Mouse (Mus musculus) intestine, postnatal 0 days (tissue): ENCODE measurements at regions not wholly inside any gene's neighbourhood (a gene's known extent, or its start where the extent isn't known, plus 50 kb on each side); places are given as distances from the start of the nearest gene placed in this dataset.

ENCODE experiments used
- ATAC-seq: fragments of 200-750 bp; cut with Nextera tagmentation; 2 replicates; pipeline ENCODE4 v1.8.0; 2017; ENCODE audit warnings: mild to moderate bottlenecking, moderate TSS enrichment, moderate library complexity
- H3K27ac ChIP-seq: fragments of 300-500 bp; sonication (generic); 2 replicates; pipeline ENCODE4 v1.5.1; 2014; ENCODE audit warnings: mild to moderate bottlenecking, low read depth, low read length, moderate library complexity
- H3K27me3 ChIP-seq: fragments of 300-500 bp; sonication (generic); replicated peaks from 2 replicates; pipeline ENCODE4 v1.6.1; 2014; ENCODE audit warnings: low read length, mixed read lengths; ENCODE audit not compliant: control insufficient read depth, insufficient read depth
- H3K36me3 ChIP-seq: fragments of 300-500 bp; sonication (generic); 2 replicates; pipeline ENCODE4 v1.6.1; 2014; ENCODE audit warnings: mild to moderate bottlenecking, moderate library complexity; ENCODE audit not compliant: control insufficient read depth, insufficient read depth
- H3K4me1 ChIP-seq: fragments of 300-500 bp; sonication (generic); replicated peaks from 2 replicates; pipeline ENCODE4 v1.6.1; 2014; ENCODE audit warnings: antibody characterized with exemption, low read length, mixed read lengths; ENCODE audit not compliant: control insufficient read depth, insufficient read depth
- H3K4me2 ChIP-seq: fragments of 300-500 bp; sonication (generic); replicated peaks from 2 replicates; pipeline ENCODE4 v1.6.1; 2014; ENCODE audit warnings: low read depth, mild to moderate bottlenecking, moderate library complexity
- H3K4me3 ChIP-seq: fragments of 300-500 bp; sonication (generic); 2 replicates; pipeline ENCODE4 v1.5.1; 2014; ENCODE audit warnings: low read depth, low read length
- H3K9ac ChIP-seq: fragments of 300-500 bp; sonication (generic); 2 replicates; pipeline ENCODE4 v1.6.1; 2014; ENCODE audit warnings: mild to moderate bottlenecking, low read depth, low read length
- H3K9me3 ChIP-seq: fragments of 300-500 bp; sonication (generic); 2 replicates; pipeline ENCODE4 v1.6.1; 2016; ENCODE audit warnings: mixed run types; ENCODE audit not compliant: control insufficient read depth
- CTCF ChIP-seq: sonication (generic); IDR thresholded peaks from 2 replicates; pipeline ENCODE4 v1.5.1; 2016; ENCODE audit warnings: low read depth, mild to moderate bottlenecking, control low read depth, antibody characterized with exemption, moderate library complexity
- WGBS: fragments of 180-500 bp; shearing (Covaris S2); extraction: QIAGEN DNeasy Blood & Tissue Kit; methylation state at CpG from one replicate; pipeline ENCODE4 v1.1.7; 2014; 5-methylcytosine and 5-hydroxymethylcytosine counted together

GRCm38 (mm10) chr17:47266335-47266734, 102.4 kb upstream of the Mrps10 start:
- 93% methylated on average over 7 of the region's 7 CpGs for WGBS
- ATAC-seq, result no peak
- H3K4me2 ChIP-seq, result no peak overlapping the region
- no peak for TF ChIP-seq CTCF
- no peak overlapping the region for H3K9ac ChIP-seq
- no peak overlapping the region for H3K4me3 ChIP-seq
- H3K36me3 ChIP-seq, result no peaks in the 10 kb centered on the region
- no peaks in the 10 kb centered on the region for H3K4me1 ChIP-seq
- H3K27ac ChIP-seq, result no peak overlapping the region
- no peaks in the 10 kb centered on the region for H3K27me3 ChIP-seq
- H3K9me3 ChIP-seq, result 0 out of 2 replicates have a peak, but pooled peaks cover 4% of the 10 kb centered on the region

DNA sequence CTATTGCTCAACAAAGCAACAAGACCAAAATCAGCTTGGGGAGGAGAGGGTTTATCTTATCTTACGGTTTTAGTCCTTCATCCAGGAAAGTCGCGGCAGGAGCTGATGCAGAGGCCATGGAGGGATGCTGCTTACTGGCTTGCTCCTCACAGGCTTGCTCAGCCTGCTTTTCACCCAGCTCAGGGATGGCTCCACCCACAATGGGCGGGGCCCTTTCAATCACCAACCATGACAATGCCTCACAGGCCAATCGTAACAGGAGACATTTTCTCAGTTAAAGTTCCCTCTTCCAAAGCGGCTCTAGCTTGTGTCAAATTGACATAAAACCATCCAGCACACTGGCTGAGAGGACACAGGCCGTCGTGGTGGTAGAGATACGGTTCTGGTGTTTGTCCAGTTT, 105.7 kb upstream of the Mrps10 start:
- Histone ChIP-seq H3K9me3 (0 out of 2 replicates have a peak, but pooled peaks cover 2% of the 10 kb centered on the region), H3K4me3 (no peak overlapping the region), H3K36me3 (no peaks in the 10 kb centered on the region; the same call in 1 of the 2 replicates), H3K9ac (no peak overlapping the region), H3K27ac (no peak overlapping the region), H3K27me3 (no peaks in the 10 kb centered on the region), H3K4me2 (no peak overlapping the region), H3K4me1 (no peaks in the 10 kb centered on the region)
- TF ChIP-seq CTCF, result no peak
- ATAC-seq, result no peak
- 85% methylated on average over 9 of the region's 9 CpGs for WGBS

GRCm38 (mm10) chr17:47262141-47262540, 106.5 kb upstream of the Mrps10 start:
- H3K4me2 ChIP-seq, result no peak overlapping the region
- H3K9ac ChIP-seq, result no peak overlapping the region
- H3K9me3 ChIP-seq, result no peaks in the 10 kb centered on the region
- no peaks in the 10 kb centered on the region for H3K4me1 ChIP-seq
- WGBS, result 94% methylated on average over 5 of the region's 5 CpGs
- no peaks in the 10 kb centered on the region for H3K27me3 ChIP-seq
- H3K36me3 ChIP-seq, result no peaks in the 10 kb centered on the region; the same call in 1 of the 2 replicates
- no peak for ATAC-seq
- no peak overlapping the region for H3K4me3 ChIP-seq
- no peak overlapping the region for H3K27ac ChIP-seq
- TF ChIP-seq CTCF, result no peak

- Histone ChIP-seq H3K9ac (no peak overlapping the region), H3K27ac (no peak overlapping the region), H3K4me1 (no peaks in the 10 kb centered on the region), H3K9me3 (no peaks in the 10 kb centered on the region), H3K4me2 (no peak overlapping the region), H3K36me3 (no peaks in the 10 kb centered on the region; the same call in 1 of the 2 replicates), H3K27me3 (no peaks in the 10 kb centered on the region), H3K4me3 (no peak overlapping the region)
- ATAC-seq, result no peak
- no peak for TF ChIP-seq CTCF
- 74% methylated on average over 4 of the region's 4 CpGs for WGBS
Measured at GRCm38 (mm10) chr17:47260976-47261375, 107.7 kb upstream of the Mrps10 start.

- no peak for TF ChIP-seq CTCF
- no peaks in the 10 kb centered on the region; the same call in 1 of the 2 replicates for H3K36me3 ChIP-seq
- H3K9ac ChIP-seq, result no peak overlapping the region
- no peaks in the 10 kb centered on the region for H3K9me3 ChIP-seq
- no peaks in the 10 kb centered on the region for H3K4me1 ChIP-seq
- no peak overlapping the region for H3K4me2 ChIP-seq
- no peak overlapping the region for H3K4me3 ChIP-seq
- H3K27ac ChIP-seq, result no peak overlapping the region
- ATAC-seq, result no peak
- 92% methylated on average over 2 of the region's 2 CpGs for WGBS
- H3K27me3 ChIP-seq, result no peaks in the 10 kb centered on the region
Measured at GRCm38 (mm10) chr17:47258296-47258695, 110.4 kb upstream of the Mrps10 start.

- ATAC-seq, result no peak
- TF ChIP-seq CTCF, result no peak
- 69% methylated on average over 8 of the region's 8 CpGs for WGBS
- Histone ChIP-seq H3K36me3 (no peaks in the 10 kb centered on the region; the same call in 1 of the 2 replicates), H3K9me3 (no peaks in the 10 kb centered on the region), H3K9ac (no peak overlapping the region), H3K27ac (no peak overlapping the region), H3K4me1 (no peaks in the 10 kb centered on the region), H3K4me2 (no peak overlapping the region), H3K4me3 (no peak overlapping the region), H3K27me3 (no peaks in the 10 kb centered on the region)
Measured at GRCm38 (mm10) chr17:47255209-47255608, 113.5 kb upstream of the Mrps10 start.

DNA sequence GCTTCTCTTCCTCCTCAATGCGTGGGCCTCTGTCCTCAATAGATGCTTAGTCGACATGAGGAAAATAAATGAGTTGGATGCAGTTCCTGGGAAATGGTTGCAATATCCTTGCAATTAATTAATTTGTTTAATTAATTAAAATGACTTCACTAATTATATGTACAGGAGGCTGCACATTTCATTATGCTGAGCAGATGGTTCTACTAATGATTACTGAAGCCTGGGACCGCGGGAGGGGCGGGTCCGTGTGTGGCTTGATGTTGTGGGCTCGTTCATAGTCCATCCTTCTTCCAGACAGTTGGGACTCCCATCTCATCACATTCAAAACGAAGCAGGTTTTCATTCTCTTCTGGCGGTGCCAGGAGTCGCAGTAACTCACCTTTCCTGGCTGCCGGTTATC, 114.7 kb upstream of the Mrps10 start:
- Histone ChIP-seq H3K27me3 (no peaks in the 10 kb centered on the region), H3K4me3 (no peak overlapping the region), H3K4me1 (no peaks in the 10 kb centered on the region), H3K4me2 (no peak overlapping the region), H3K9me3 (no peaks in the 10 kb centered on the region), H3K36me3 (no peaks in the 10 kb centered on the region; the same call in 1 of the 2 replicates), H3K27ac (no peak overlapping the region), H3K9ac (no peak overlapping the region)
- ATAC-seq, result no peak
- WGBS, result 87% methylated on average over 11 of the region's 11 CpGs
- no peak for TF ChIP-seq CTCF
